Mouse (Mus musculus): ENCODE data around the gene Col15a1. TPM values are rescaled to one million over a fixed set of nuclear protein-coding genes. Genes with fewer than 3 reads are reported as not detected.

The Col15a1 gene
- polyA plus RNA-seq, 1 experiment from 2014 or later, result 2.7 TPM

DNA sequence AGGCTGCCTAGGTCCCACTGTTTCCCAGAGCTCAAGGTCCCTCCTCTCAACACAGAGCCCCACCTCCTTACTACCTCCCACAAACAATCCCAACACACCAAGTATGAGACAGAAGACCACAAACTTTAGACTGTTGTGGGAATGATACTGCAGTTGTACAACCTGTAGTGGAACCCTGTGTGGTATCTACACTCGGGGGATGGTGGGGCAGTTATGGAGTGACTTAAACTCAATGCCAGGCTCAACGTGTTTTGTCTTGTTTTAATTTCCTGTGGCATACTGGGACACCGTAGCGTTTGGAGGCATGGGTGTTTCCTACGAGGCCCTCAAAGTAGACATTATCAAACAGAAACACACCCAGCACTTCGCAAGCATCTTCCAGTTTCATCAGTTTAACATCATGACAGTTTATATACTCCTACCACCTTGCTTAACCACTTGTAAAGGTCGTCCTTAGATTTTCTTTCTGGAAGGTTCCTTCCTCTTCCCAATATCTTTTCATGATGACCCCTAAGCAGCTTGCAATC is 86.6 kb downstream of the Col15a1 start:
- Histone ChIP-seq H3K9me3 (replicated peaks) (peaks cover 3% of the 10 kb centered on the region; the same call in 1 of the 2 replicates), H3K36me3 (no peaks in the 10 kb centered on the region), H3K4me1 (peaks cover 8% of the 10 kb centered on the region), H3K27me3 (ENCODE audit: low read depth, poor library complexity, severe bottlenecking) (no peaks in the 10 kb centered on the region), H3K27ac (replicated peaks) (no peak overlapping the region), H3K4me3 (no peak overlapping the region)
- no peak for DNase-seq (ENCODE audit: low spot score)
- 88% methylated on average over 7 of the region's 7 CpGs for WGBS

DNA sequence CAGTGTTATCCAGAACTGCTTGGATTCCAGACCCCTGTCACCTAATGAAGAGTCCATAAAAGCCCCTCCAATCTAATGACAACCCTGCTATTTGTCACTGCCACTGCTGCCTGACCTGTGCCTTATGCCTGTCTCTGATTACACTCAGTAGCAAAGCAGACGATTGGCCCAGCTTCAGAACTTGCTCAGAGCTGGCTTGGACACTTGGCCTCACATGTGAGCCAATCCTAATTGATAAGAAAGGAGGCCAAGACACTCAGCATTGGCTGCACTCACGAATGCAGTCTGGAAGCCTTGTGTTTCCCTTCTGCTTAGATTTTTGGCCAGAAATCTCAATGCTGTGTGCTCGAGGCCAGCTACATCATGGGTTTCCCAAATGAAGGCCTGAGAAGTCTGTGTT is 87.6 kb downstream of the Col15a1 start:
- 77% methylated on average over 3 of the region's 3 CpGs for WGBS
- no peak overlapping the region for H3K4me3 ChIP-seq
- DNase-seq (ENCODE audit: low spot score), result no peak
- no peak overlapping the region for H3K27ac ChIP-seq (replicated peaks)
- peaks cover 3% of the 10 kb centered on the region; the same call in 1 of the 2 replicates for H3K9me3 ChIP-seq (replicated peaks)
- no peaks in the 10 kb centered on the region for H3K36me3 ChIP-seq
- peaks cover 8% of the 10 kb centered on the region for H3K4me1 ChIP-seq
- no peaks in the 10 kb centered on the region for H3K27me3 ChIP-seq (ENCODE audit: low read depth, poor library complexity, severe bottlenecking)

DNA sequence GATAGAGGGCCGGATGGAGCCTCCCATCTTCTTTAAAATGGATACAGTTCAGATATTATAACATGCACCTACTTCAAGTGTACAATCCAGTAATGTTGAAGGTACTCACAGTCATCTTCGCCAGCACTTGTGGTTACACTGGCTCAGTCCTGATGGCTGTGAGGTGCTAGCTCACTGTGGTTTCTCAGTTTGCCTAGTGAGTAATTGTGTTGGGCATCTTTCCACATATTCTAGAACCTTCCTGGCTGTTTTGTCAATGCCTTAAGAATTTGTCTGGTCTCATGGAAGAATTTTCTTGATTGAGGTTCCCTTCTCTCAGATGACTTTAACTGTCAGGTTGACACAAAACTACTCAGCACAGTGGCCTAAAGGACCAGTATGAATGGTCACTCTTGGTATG is 92.7 kb downstream of the Col15a1 start:
- Histone ChIP-seq H3K36me3 (no peaks in the 10 kb centered on the region), H3K27me3 (ENCODE audit: low read depth, poor library complexity, severe bottlenecking) (no peaks in the 10 kb centered on the region), H3K4me1 (no peaks in the 10 kb centered on the region), H3K4me3 (no peak overlapping the region), H3K9me3 (replicated peaks) (peaks cover 3% of the 10 kb centered on the region; the same call in 1 of the 2 replicates), H3K27ac (replicated peaks) (no peak overlapping the region)
- 90% methylated on average over 2 of the region's 2 CpGs for WGBS
- no peak for DNase-seq (ENCODE audit: low spot score)

DNA sequence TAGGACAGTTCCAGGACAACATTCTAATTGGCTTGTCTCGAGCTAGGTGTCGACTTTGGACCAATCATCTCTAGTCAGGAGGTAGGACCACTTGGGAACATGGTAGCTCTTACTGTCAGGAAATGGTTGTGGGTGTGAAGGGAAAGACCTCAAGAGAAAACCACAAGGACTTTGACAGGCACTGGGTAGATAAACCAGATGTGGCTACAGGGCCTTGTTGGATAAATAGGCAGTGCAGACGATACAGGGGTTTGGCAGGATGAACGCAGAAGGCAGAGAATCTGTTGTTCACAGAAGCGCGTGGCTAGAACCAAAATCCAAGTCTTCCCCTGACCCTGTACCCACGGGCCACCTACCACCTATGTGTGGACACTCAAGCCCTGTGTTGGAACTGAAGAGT is 94.6 kb downstream of the Col15a1 start:
- no peak for DNase-seq (ENCODE audit: low spot score)
- 89% methylated on average over 7 of the region's 7 CpGs for WGBS
- H3K9me3 ChIP-seq (replicated peaks), result peaks cover 3% of the 10 kb centered on the region; the same call in 1 of the 2 replicates
- H3K4me3 ChIP-seq, result no peak overlapping the region
- no peaks in the 10 kb centered on the region for H3K36me3 ChIP-seq
- no peaks in the 10 kb centered on the region for H3K27me3 ChIP-seq (ENCODE audit: low read depth, poor library complexity, severe bottlenecking)
- no peak overlapping the region for H3K27ac ChIP-seq (replicated peaks)
- H3K4me1 ChIP-seq, result no peaks in the 10 kb centered on the region

DNA sequence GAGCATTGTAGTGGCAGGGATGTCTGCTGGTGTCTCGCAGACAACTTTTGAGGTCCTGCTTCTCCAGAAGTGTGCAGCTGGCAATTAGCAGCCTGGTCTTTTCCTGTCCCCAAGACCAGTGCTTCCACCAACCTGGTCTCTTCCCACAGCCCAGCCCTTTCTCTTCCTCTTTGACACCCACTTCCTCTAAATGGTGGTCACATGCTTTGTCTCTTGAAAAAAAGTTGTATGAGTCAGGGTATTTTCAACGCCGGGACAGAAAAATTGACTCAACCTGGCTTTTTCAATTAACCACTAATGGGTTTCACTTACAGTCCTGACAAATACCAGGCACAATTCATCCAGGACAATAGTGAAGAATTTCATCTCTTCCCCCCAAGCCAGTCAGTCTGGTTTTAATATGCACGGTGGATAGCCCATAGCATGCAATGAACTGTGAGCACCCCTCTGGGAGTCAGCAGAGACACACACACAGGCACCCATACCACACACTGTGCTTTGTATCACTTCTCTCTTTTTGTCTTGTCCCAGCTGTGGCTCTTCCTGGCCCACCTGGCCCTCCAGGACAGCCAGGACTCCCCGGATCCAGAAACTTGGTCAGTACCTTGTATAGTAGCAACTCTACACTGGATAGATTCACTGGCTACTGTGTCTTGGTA is 95.5 kb downstream of the Col15a1 start:
- no peak overlapping the region for H3K4me3 ChIP-seq
- H3K27me3 ChIP-seq (ENCODE audit: low read depth, poor library complexity, severe bottlenecking), result no peaks in the 10 kb centered on the region
- H3K27ac ChIP-seq (replicated peaks), result no peak overlapping the region
- DNase-seq (ENCODE audit: low spot score), result no peak
- peaks cover 2% of the 10 kb centered on the region; the same call in 1 of the 2 replicates for H3K9me3 ChIP-seq (replicated peaks)
- H3K4me1 ChIP-seq, result no peaks in the 10 kb centered on the region
- no peaks in the 10 kb centered on the region for H3K36me3 ChIP-seq
- WGBS, result 92% methylated on average over 5 of the region's 5 CpGs

DNA sequence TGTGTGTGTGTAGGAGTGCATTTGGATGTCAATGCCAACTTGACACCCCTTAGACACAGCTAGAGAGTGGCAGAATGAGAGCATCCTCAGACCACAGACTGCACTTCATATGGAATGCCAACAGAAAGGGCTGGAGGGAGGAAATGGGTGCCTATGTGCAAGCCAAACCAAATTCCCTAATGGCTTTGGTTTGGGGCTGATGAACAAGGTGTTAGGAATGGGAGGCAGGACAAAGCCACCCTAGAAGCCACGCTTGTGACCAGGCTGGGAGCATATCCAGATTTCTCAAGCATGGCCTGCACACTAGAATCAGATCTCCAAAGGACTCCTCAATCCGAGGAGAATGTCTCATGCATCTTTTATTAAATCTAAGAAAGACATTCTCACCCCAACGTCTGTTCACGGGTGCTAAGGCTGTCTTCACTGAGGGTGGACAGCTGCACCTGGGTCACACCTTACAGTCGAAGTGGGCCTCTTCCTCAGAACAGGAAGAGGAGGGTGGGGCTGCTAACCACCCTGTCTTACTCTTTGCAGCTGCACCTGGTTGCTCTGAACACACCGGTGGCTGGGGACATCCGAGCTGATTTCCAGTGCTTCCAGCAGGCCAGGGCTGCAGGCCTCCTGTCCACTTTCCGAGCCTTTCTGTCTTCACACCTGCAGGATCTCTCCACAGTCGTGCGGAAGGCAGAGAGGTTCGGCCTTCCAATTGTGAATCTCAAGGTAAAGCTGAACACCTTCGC is 102.1 kb downstream of the Col15a1 start:
- H3K4me3 ChIP-seq, result no peak overlapping the region
- no peaks in the 10 kb centered on the region for H3K9me3 ChIP-seq (replicated peaks)
- WGBS, result 89% methylated on average over 12 of the region's 12 CpGs
- H3K27ac ChIP-seq (replicated peaks), result no peak overlapping the region
- H3K36me3 ChIP-seq, result no peaks in the 10 kb centered on the region
- no peaks in the 10 kb centered on the region for H3K27me3 ChIP-seq (ENCODE audit: low read depth, poor library complexity, severe bottlenecking)
- H3K4me1 ChIP-seq, result no peaks in the 10 kb centered on the region
- DNase-seq (ENCODE audit: low spot score), result no peak

DNA sequence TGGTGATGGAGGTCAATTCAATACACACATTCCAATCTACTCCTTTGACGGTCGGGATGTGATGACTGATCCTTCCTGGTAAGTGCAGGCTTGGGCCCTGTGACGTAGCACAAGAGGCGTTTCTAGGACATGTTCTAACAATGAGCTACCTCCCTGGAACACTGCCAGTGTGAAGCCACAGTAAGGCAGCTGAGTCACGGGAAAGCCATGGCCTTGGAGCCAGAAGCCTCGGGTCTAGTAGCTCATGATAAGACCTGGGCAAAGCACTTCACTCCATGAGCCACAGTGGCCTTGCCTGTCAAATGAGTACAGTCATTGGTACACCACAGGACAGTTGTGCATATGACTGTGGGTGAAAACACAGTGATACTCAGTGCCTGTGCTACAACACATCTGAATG is 102.9 kb downstream of the Col15a1 start:
- WGBS, result 89% methylated on average over 6 of the region's 6 CpGs
- H3K27me3 ChIP-seq (ENCODE audit: low read depth, poor library complexity, severe bottlenecking), result no peaks in the 10 kb centered on the region
- H3K4me3 ChIP-seq, result no peak overlapping the region
- no peaks in the 10 kb centered on the region for H3K9me3 ChIP-seq (replicated peaks)
- no peaks in the 10 kb centered on the region for H3K36me3 ChIP-seq
- DNase-seq (ENCODE audit: low spot score), result no peak
- no peaks in the 10 kb centered on the region for H3K4me1 ChIP-seq
- H3K27ac ChIP-seq (replicated peaks), result no peak overlapping the region

DNA sequence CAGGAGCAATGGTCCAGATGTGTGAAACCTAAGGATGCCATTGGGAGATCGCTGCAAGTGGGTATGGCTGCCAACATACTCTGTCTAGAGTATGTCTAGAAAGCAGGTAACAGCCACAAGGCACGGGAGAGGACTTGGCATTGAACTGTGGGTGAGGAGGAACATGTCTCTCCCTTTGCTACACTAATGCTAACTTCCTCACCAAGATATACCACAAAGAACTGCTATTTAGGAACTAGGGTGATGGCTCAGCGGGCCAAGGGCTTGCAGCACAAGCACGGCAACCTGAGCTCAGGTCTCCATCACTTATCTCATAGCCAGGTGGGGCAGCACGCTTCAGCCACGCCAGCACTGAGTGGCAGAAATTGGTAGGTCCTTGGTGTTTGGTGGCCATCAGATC is 103.5 kb downstream of the Col15a1 start:
- no peaks in the 10 kb centered on the region for H3K9me3 ChIP-seq (replicated peaks)
- H3K36me3 ChIP-seq, result no peaks in the 10 kb centered on the region
- H3K27ac ChIP-seq (replicated peaks), result no peak overlapping the region
- WGBS, result 91% methylated on average over 6 of the region's 6 CpGs
- no peaks in the 10 kb centered on the region for H3K27me3 ChIP-seq (ENCODE audit: low read depth, poor library complexity, severe bottlenecking)
- H3K4me3 ChIP-seq, result no peak overlapping the region
- DNase-seq (ENCODE audit: low spot score), result no peak
- no peaks in the 10 kb centered on the region for H3K4me1 ChIP-seq

DNA sequence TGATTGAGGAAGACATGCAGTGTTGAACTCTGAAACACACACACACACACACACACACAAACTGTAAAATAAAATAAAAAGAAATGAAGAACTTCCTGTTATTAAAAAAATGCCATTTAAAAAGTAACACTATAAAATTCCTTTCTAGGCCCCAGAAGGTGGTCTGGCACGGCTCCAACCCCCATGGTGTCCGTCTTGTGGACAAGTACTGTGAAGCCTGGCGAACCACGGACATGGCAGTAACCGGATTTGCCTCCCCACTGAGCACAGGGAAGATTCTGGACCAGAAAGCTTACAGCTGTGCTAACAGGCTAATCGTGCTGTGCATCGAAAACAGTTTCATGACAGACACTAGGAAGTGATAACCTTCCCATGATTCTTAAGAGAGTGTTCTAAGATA is 104.0 kb downstream of the Col15a1 start:
- H3K4me3 ChIP-seq, result no peak overlapping the region
- no peak for DNase-seq (ENCODE audit: low spot score)
- H3K27me3 ChIP-seq (ENCODE audit: low read depth, poor library complexity, severe bottlenecking), result no peaks in the 10 kb centered on the region
- H3K9me3 ChIP-seq (replicated peaks), result no peaks in the 10 kb centered on the region
- WGBS, result 79% methylated on average over 7 of the region's 7 CpGs
- no peaks in the 10 kb centered on the region for H3K36me3 ChIP-seq
- H3K4me1 ChIP-seq, result no peaks in the 10 kb centered on the region
- no peak overlapping the region for H3K27ac ChIP-seq (replicated peaks)

DNA sequence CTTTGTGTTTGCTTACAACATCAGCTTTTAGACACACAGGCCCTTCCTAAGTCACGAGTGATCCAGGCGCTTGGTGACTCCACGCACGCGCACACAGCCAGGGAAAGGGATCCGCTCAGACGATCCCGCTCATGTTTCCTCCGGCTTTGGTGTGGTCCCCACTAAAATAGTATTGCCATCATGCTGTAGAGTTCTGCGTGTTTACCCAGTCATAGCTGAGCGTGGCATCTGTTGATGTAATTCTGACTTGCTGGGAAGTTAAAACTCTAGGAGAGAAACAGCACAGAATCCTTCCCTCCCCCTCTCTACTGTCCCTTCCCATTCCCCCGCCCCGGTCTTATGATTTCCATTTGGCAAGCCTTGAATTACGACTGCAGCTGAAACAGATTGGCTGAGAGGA is 104.7 kb downstream of the Col15a1 start:
- H3K9me3 ChIP-seq (replicated peaks), result no peaks in the 10 kb centered on the region
- no peaks in the 10 kb centered on the region for H3K27me3 ChIP-seq (ENCODE audit: low read depth, poor library complexity, severe bottlenecking)
- H3K4me1 ChIP-seq, result no peaks in the 10 kb centered on the region
- 91% methylated on average over 14 of the region's 14 CpGs for WGBS
- no peak overlapping the region for H3K4me3 ChIP-seq
- H3K27ac ChIP-seq (replicated peaks), result no peak overlapping the region
- no peak for DNase-seq (ENCODE audit: low spot score)
- H3K36me3 ChIP-seq, result no peaks in the 10 kb centered on the region

DNA sequence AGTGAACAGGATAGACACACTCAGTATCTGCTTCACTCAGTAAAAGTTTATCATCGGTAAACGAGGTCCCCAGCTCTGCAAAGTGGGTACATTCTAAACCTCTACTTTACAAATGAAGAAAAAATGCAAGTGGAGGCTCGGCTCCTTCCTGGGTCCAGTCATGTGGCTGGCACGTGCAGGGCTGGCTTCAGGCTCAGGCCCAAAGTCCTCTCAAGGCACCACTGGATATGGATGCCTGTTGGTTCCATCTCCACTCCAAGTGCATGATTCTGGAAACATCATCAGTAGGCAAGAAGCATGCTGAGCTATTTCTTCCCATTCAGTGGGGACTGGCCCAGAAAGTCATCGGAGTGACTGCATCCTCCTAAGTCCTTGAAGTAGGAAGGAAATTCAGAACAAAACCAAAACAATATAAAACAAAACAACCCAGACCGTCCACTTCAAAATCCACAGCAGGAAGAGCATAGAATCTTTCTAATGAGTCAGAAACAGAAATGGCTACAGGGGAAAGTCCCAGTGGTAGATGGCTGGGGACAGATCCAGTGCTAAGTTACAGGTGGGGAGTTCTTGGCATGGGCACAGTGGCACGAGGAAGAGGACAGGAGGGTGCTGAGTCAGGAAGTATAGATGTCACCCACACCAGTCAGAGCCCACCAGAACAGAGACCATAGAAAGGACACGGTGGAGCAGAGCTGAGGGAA is 105.9 kb downstream of the Col15a1 start:
- H3K4me1 ChIP-seq, result no peaks in the 10 kb centered on the region

DNA sequence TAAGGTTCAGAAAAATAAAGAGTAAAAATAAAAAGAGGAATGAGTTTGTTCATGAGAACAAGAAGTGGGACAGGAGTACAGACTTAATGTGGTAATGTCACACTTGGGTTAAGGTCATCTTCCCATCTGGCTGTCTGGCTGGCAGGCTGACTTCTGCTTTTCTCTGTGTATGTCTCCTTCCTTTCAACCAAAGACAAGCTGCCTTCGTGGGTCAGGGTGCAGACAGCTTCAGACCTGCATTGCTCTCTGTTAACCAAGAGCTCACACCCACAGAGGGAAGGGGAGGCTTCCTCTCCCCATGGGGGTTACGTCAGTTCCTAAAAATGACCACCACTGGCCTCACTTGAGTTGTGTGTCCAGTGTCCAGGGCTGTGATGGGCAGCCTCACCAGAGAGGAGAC is 107.5 kb downstream of the Col15a1 start:
- no peak overlapping the region for H3K4me3 ChIP-seq
- 73% methylated on average over 2 of the region's 2 CpGs for WGBS
- no peaks in the 10 kb centered on the region for H3K27me3 ChIP-seq (ENCODE audit: low read depth, poor library complexity, severe bottlenecking)
- DNase-seq (ENCODE audit: low spot score), result no peak
- no peaks in the 10 kb centered on the region for H3K9me3 ChIP-seq (replicated peaks)
- no peaks in the 10 kb centered on the region for H3K36me3 ChIP-seq
- no peaks in the 10 kb centered on the region for H3K4me1 ChIP-seq
- H3K27ac ChIP-seq (replicated peaks), result no peak overlapping the region

More for the DNA sequence above, 105.9 kb downstream of the Col15a1 start:
- H3K27ac ChIP-seq (replicated peaks), result no peak overlapping the region
- H3K36me3 ChIP-seq, result no peaks in the 10 kb centered on the region
- no peak for DNase-seq (ENCODE audit: low spot score)
- 85% methylated on average over 8 of the region's 8 CpGs for WGBS
- no peak overlapping the region for H3K4me3 ChIP-seq
- H3K27me3 ChIP-seq (ENCODE audit: low read depth, poor library complexity, severe bottlenecking), result no peaks in the 10 kb centered on the region
- no peaks in the 10 kb centered on the region for H3K9me3 ChIP-seq (replicated peaks)

DNA sequence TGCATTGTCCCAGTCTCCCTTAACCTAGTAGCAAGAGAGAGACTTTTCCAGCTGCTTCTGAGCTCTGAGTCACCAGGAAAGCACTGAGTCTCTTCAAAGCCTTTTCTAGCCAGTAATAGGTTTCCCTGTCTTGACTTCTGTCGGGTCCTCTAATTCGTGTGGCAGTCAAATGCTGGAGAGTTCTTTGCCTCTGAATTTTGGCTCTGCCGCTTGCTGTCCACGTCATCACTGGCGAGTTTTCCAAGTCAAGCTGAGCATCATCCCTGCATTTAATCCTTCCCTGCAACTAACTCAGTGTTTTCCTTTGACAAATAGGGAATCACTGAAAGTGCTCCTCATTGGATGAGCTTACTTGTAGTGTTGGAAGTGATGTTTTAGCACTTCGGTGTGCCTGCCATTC is 108.5 kb downstream of the Col15a1 start:
- Histone ChIP-seq H3K36me3 (no peaks in the 10 kb centered on the region), H3K27ac (replicated peaks) (no peak overlapping the region), H3K4me1 (no peaks in the 10 kb centered on the region), H3K4me3 (no peak overlapping the region), H3K9me3 (replicated peaks) (no peaks in the 10 kb centered on the region), H3K27me3 (ENCODE audit: low read depth, poor library complexity, severe bottlenecking) (no peaks in the 10 kb centered on the region)
- no peak for DNase-seq (ENCODE audit: low spot score)
- 81% methylated on average over 6 of the region's 6 CpGs for whole genome bisulfite sequencing
